Mouse (Mus musculus): ENCODE measurements around the gene Tapbp. TPM values are rescaled to one million over a fixed set of nuclear protein-coding genes. Genes with fewer than 3 reads are reported as not detected.
"Not testable (repeated sequence)": the region's sequence is repeated elsewhere in the genome, so short reads cannot be mapped to it uniquely, and the experiment has no call there.

The Tapbp gene
- polyA plus RNA-seq, 1 experiment, result 367 TPM

GRCm38 (mm10) chr17:33899642-33900041 lies 16.1 kb upstream of the Tapbp start:
- H3K4me3 ChIP-seq (ENCODE audit: low read depth, low read length), result no peak overlapping the region
- H3K36me3 ChIP-seq (ENCODE audit: control insufficient read depth, insufficient read depth, low read length), result no peaks in the 10 kb centered on the region
- H3K4me1 ChIP-seq (ENCODE audit: control insufficient read depth, insufficient read depth, insufficient read length, low read length), result no peaks in the 10 kb centered on the region
- 71% methylated on average over 4 of the region's 4 CpGs for WGBS
- TF ChIP-seq POLR2A (IDR thresholded peaks at IDR 0.05; ENCODE audit: low read depth, low read length), result no peak
- no peak for TF ChIP-seq CTCF (IDR thresholded peaks at IDR 0.05; ENCODE audit: extremely low read depth, insufficient read length, insufficient replicate concordance, low read depth, low read length)
- H3K27ac ChIP-seq (ENCODE audit: insufficient read depth, low read depth, low read length), result no peak overlapping the region
- H3K27me3 ChIP-seq (ENCODE audit: control insufficient read depth, insufficient read depth, low read length), result no peaks in the 10 kb centered on the region

- TF ChIP-seq CTCF (IDR thresholded peaks at IDR 0.05; ENCODE audit: extremely low read depth, insufficient read length, insufficient replicate concordance, low read depth, low read length) (no peak), POLR2A (IDR thresholded peaks at IDR 0.05; ENCODE audit: low read depth, low read length) (no peak)
- no peak overlapping the region for H3K4me3 ChIP-seq (ENCODE audit: low read depth, low read length)
- 67% methylated on average over 7 of the region's 7 CpGs for WGBS
Observed at GRCm38 (mm10) chr17:33900281-33900988, 15.3 kb upstream of the Tapbp start.

DNA sequence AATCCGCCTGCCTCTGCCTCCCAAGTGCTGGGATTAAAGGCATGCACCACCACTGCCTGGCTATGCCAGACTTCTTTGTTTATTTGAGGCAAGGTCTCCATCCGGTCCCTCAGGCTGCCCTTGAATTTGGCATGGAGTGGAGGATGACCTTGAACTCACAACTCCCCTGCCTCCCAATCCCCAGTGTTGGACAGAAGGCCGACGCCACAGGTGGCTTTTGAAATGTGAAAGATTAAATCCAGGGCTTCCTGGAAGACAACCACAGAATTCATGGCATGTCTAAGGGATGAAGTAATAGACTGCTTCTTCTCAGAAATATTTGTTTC lies 14.7 kb upstream of the Tapbp start:
- no peaks in the 10 kb centered on the region for H3K4me1 ChIP-seq (ENCODE audit: control insufficient read depth, insufficient read depth, insufficient read length, low read length)
- no peaks in the 10 kb centered on the region for H3K27me3 ChIP-seq (ENCODE audit: control insufficient read depth, insufficient read depth, low read length)
- no peak for TF ChIP-seq POLR2A (IDR thresholded peaks at IDR 0.05; ENCODE audit: low read depth, low read length)
- TF ChIP-seq CTCF (IDR thresholded peaks at IDR 0.05; ENCODE audit: extremely low read depth, insufficient read length, insufficient replicate concordance, low read depth, low read length), result no peak
- H3K36me3 ChIP-seq (ENCODE audit: control insufficient read depth, insufficient read depth, low read length), result no peaks in the 10 kb centered on the region
- H3K4me3 ChIP-seq (ENCODE audit: low read depth, low read length), result no peak overlapping the region
- WGBS, result 80% methylated on average over 4 of the region's 4 CpGs
- no peak overlapping the region for H3K27ac ChIP-seq (ENCODE audit: insufficient read depth, low read depth, low read length)

More at GRCm38 (mm10) chr17:33900281-33900988, 15.3 kb upstream of the Tapbp start:
- Histone ChIP-seq H3K4me1 (ENCODE audit: control insufficient read depth, insufficient read depth, insufficient read length, low read length) (no peaks in the 10 kb centered on the region), H3K27me3 (ENCODE audit: control insufficient read depth, insufficient read depth, low read length) (no peaks in the 10 kb centered on the region), H3K36me3 (ENCODE audit: control insufficient read depth, insufficient read depth, low read length) (no peaks in the 10 kb centered on the region), H3K27ac (ENCODE audit: insufficient read depth, low read depth, low read length) (no peak overlapping the region)

DNA sequence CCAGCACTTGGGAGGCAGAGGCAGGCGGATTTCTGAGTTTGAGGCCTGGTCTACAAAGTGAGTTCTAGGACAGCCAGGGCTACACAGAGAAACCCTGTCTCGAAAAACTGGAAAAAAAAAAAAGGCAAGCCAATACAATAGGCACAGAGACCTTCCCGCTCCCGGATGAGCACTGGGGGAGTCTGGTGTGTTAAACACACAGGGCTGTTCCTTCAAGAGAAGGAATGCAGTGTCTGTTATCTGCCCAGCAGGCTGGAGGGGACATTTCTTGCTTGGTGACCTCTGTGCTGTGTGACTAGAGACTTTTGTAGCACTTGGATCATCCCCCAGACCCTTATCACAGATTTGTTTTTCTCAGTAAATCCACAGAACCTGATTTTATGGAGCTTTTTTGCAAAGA lies 14.0 kb upstream of the Tapbp start:
- H3K36me3 ChIP-seq (ENCODE audit: control insufficient read depth, insufficient read depth, low read length), result no peaks in the 10 kb centered on the region
- H3K27ac ChIP-seq (ENCODE audit: insufficient read depth, low read depth, low read length), result no peak overlapping the region
- WGBS, result 72% methylated on average over 4 of the region's 4 CpGs
- no peak overlapping the region for H3K4me3 ChIP-seq (ENCODE audit: low read depth, low read length)
- no peak for TF ChIP-seq POLR2A (IDR thresholded peaks at IDR 0.05; ENCODE audit: low read depth, low read length)
- no peak for TF ChIP-seq CTCF (IDR thresholded peaks at IDR 0.05; ENCODE audit: extremely low read depth, insufficient read length, insufficient replicate concordance, low read depth, low read length)
- no peaks in the 10 kb centered on the region for H3K4me1 ChIP-seq (ENCODE audit: control insufficient read depth, insufficient read depth, insufficient read length, low read length)
- no peaks in the 10 kb centered on the region for H3K27me3 ChIP-seq (ENCODE audit: control insufficient read depth, insufficient read depth, low read length)

DNA sequence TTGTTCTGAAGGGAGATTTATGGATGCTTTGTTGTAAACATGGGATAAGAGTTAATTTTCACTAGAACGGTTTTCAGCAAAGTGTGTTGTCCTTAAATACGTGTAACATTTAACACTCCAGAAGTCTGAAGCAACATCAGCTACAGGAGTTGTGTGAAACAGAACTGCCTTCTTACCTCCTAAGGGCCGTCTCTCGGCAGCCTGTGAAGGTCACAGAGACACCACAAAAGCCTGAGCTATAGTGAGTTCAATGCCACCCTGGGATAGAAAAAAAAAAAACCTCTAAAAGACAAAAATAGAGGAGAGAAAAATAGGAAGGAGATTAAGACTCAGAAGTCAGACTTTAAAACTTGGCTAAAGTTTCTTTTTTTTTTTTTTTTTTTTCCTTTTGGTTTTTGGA lies 13.6 kb upstream of the Tapbp start:
- no peaks in the 10 kb centered on the region for H3K27me3 ChIP-seq (ENCODE audit: control insufficient read depth, insufficient read depth, low read length)
- TF ChIP-seq POLR2A (IDR thresholded peaks at IDR 0.05; ENCODE audit: low read depth, low read length) (no peak), CTCF (IDR thresholded peaks at IDR 0.05; ENCODE audit: extremely low read depth, insufficient read length, insufficient replicate concordance, low read depth, low read length) (no peak)
- H3K4me3 ChIP-seq (ENCODE audit: low read depth, low read length), result no peak overlapping the region
- no peaks in the 10 kb centered on the region for H3K36me3 ChIP-seq (ENCODE audit: control insufficient read depth, insufficient read depth, low read length)
- H3K27ac ChIP-seq (ENCODE audit: insufficient read depth, low read depth, low read length), result no peak overlapping the region
- H3K4me1 ChIP-seq (ENCODE audit: control insufficient read depth, insufficient read depth, insufficient read length, low read length), result no peaks in the 10 kb centered on the region
- WGBS, result 55% methylated on average over 4 of the region's 4 CpGs

DNA sequence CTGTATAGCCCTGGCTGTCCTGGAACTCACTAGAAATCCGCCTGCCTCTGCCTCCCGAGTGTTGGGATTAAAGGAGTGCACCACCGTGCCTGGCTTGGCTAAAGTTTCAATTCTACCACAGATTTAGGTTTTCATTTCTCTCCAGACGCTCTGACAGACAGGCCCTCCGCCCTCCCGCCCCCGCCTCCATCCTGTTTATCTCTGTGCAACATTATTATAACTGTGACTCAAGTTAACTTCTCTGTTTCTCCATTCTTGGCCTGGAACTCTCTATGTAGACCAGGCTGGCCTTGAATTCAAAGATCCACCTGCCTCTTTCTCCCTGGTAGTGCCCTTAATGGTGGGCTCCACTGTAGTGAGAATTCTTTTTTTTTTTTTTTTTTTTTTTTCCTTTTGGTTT lies 13.2 kb upstream of the Tapbp start:
- Histone ChIP-seq H3K4me1 (ENCODE audit: control insufficient read depth, insufficient read depth, insufficient read length, low read length) (no peaks in the 10 kb centered on the region), H3K27ac (ENCODE audit: insufficient read depth, low read depth, low read length) (no peak overlapping the region), H3K36me3 (ENCODE audit: control insufficient read depth, insufficient read depth, low read length) (no peaks in the 10 kb centered on the region), H3K4me3 (ENCODE audit: low read depth, low read length) (no peak overlapping the region), H3K27me3 (ENCODE audit: control insufficient read depth, insufficient read depth, low read length) (no peaks in the 10 kb centered on the region)
- 72% methylated on average over 7 of the region's 7 CpGs for WGBS
- no peak for TF ChIP-seq CTCF (IDR thresholded peaks at IDR 0.05; ENCODE audit: extremely low read depth, insufficient read length, insufficient replicate concordance, low read depth, low read length)
- no peak for TF ChIP-seq POLR2A (IDR thresholded peaks at IDR 0.05; ENCODE audit: low read depth, low read length)

DNA sequence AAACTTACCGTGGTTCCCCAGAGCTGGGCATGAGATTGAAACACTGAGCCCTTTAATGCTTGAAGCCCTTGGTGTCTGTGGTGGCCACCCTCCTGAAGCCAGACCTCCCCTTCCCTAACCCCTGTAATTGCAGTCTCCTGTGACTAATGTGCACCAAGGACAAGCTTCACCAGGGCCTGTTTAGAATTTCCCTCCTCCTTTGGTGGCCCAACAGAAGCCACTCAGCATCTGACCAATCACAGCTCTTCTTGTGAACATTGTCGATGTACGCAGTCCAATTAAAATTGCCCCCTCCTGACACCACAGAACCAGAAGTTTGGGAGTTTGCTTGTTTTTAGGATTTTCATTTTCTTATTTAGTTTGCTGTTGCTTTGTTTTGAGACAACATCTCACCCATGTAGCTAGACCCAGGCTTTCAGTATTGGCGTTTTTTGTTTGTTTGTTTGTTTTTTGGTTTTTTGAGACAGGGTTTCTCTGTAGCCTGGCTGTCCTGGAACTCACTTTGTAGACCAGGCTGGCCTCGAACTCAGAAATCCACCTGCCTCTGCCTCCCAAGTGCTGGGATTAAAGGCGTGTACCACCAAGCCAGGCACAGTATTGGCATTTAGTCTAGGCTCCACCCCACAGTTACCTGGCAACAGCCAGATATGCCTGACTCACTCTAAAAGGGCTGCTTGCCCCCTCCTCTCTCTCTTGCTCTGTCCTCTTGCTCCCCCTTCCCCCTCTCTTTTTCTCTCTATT lies 11.6 kb upstream of the Tapbp start:
- not testable (repeated sequence) for H3K4me1 ChIP-seq (ENCODE audit: control insufficient read depth, insufficient read depth, insufficient read length, low read length); H3K27ac ChIP-seq (ENCODE audit: insufficient read depth, low read depth, low read length); H3K27me3 ChIP-seq (ENCODE audit: control insufficient read depth, insufficient read depth, low read length); H3K36me3 ChIP-seq (ENCODE audit: control insufficient read depth, insufficient read depth, low read length); H3K4me3 ChIP-seq (ENCODE audit: low read depth, low read length)
- WGBS, result 77% methylated on average over 6 of the region's 6 CpGs

- 50% methylated on average over 4 of the region's 4 CpGs for WGBS
- not testable (repeated sequence) for H3K27ac ChIP-seq (ENCODE audit: insufficient read depth, low read depth, low read length); H3K4me3 ChIP-seq (ENCODE audit: low read depth, low read length); H3K4me1 ChIP-seq (ENCODE audit: control insufficient read depth, insufficient read depth, insufficient read length, low read length); H3K27me3 ChIP-seq (ENCODE audit: control insufficient read depth, insufficient read depth, low read length); H3K36me3 ChIP-seq (ENCODE audit: control insufficient read depth, insufficient read depth, low read length)
Observed at GRCm38 (mm10) chr17:33904835-33905234, 10.9 kb upstream of the Tapbp start, which contains the start of gene Platr17. Gene Platr17, plus strand, starts transcription at chr17:33905135.
